Mouse (Mus musculus) hindbrain, embryonic 13.5 days (tissue): ENCODE data around the gene Reep6. TPM values are rescaled to one million over a fixed set of nuclear protein-coding genes. Genes with fewer than 3 reads are reported as not detected.

Experiments used
- ATAC-seq: fragments of 200-750 bp; cut with Nextera tagmentation; 2 replicates; pipeline ENCODE4 v1.8.0; 2017; ENCODE audit warnings: moderate TSS enrichment; ENCODE audit not compliant: low FRiP score
- H3K27ac ChIP-seq: fragments of 300-500 bp; sonication (generic); 2 replicates; pipeline ENCODE4 v1.5.1; 2015; ENCODE audit warnings: inconsistent platforms, mild to moderate bottlenecking, moderate library complexity
- H3K27me3 ChIP-seq: fragments of 300-500 bp; sonication (generic); 2 replicates; pipeline ENCODE4 v1.6.1; 2015; ENCODE audit warnings: mild to moderate bottlenecking, inconsistent platforms
- H3K36me3 ChIP-seq: fragments of 300-500 bp; sonication (generic); 2 replicates; pipeline ENCODE4 v1.6.1; 2015; ENCODE audit warnings: mild to moderate bottlenecking, inconsistent platforms
- H3K4me1 ChIP-seq: fragments of 300-500 bp; sonication (generic); replicated peaks from 2 replicates; pipeline ENCODE4 v1.6.1; 2015; ENCODE audit warnings: inconsistent platforms
- H3K4me2 ChIP-seq: fragments of 300-500 bp; sonication (generic); 2 replicates; pipeline ENCODE4 v1.6.1; 2015; ENCODE audit warnings: inconsistent platforms, mild to moderate bottlenecking, moderate library complexity
- H3K4me3 ChIP-seq: fragments of 300-500 bp; sonication (generic); 2 replicates; pipeline ENCODE4 v1.5.1; 2015; ENCODE audit warnings: mild to moderate bottlenecking, inconsistent platforms
- H3K9ac ChIP-seq: fragments of 300-500 bp; sonication (generic); 2 replicates; pipeline ENCODE4 v1.6.1; 2015; ENCODE audit warnings: mild to moderate bottlenecking, inconsistent platforms
- H3K9me3 ChIP-seq: fragments of 300-500 bp; sonication (generic); 2 replicates; pipeline ENCODE4 v1.6.1; 2016; ENCODE audit warnings: inconsistent platforms
- WGBS: fragments of 180-500 bp; shearing (Covaris S2); methylation state at CpG from one replicate; pipeline ENCODE4 v1.1.7; 2015; 5-methylcytosine and 5-hydroxymethylcytosine counted together
- polyA plus RNA-seq: library from polyadenylated mRNA; unstranded; fragments of >200 nt; fragmentation: Nextera tagmentation; extraction: Ambion mirVana; gene quantifications from 2 replicates; pipeline ENCODE4 v1.2.1, GENCODE M21; 2015

The Reep6 gene
- polyA plus RNA-seq, 1 experiment from 2014 or later, result 3.1 TPM

GRCm38 (mm10) chr10:80348981-80349380, 19.2 kb downstream of the Reep6 start:
- H3K9me3 ChIP-seq, result no peaks in the 10 kb centered on the region
- H3K36me3 ChIP-seq, result no peaks in the 10 kb centered on the region
- peaks cover 24% of the 10 kb centered on the region for H3K4me1 ChIP-seq
- no peak overlapping the region for H3K9ac ChIP-seq
- peaks cover 100% of the 10 kb centered on the region for H3K27me3 ChIP-seq
- peak overlapping the region; percentile 25; the same call in 1 of the 2 replicates for H3K4me2 ChIP-seq
- H3K27ac ChIP-seq, result no peak overlapping the region
- WGBS, result 12% methylated on average over 26 of the region's 26 CpGs
- no peak for ATAC-seq
- H3K4me3 ChIP-seq, result no peak overlapping the region

- 3% methylated on average over 7 of the region's 7 CpGs for WGBS
- Histone ChIP-seq H3K9ac (no peak overlapping the region), H3K9me3 (no peaks in the 10 kb centered on the region), H3K36me3 (no peaks in the 10 kb centered on the region), H3K27me3 (peaks cover 100% of the 10 kb centered on the region), H3K4me2 (no peak overlapping the region), H3K4me3 (no peak overlapping the region), H3K4me1 (peaks cover 19% of the 10 kb centered on the region), H3K27ac (no peak overlapping the region)
- peak; percentile 69 for ATAC-seq
Measured at GRCm38 (mm10) chr10:80350292-80350691, 20.5 kb downstream of the Reep6 start.

GRCm38 (mm10) chr10:80351896-80352295, 22.1 kb downstream of the Reep6 start:
- Histone ChIP-seq H3K4me3 (no peak overlapping the region), H3K9me3 (no peaks in the 10 kb centered on the region), H3K36me3 (no peaks in the 10 kb centered on the region), H3K4me2 (no peak overlapping the region), H3K27ac (no peak overlapping the region), H3K27me3 (peaks cover 100% of the 10 kb centered on the region), H3K4me1 (peaks cover 30% of the 10 kb centered on the region), H3K9ac (no peak overlapping the region)
- WGBS, result 22% methylated on average over 11 of the region's 11 CpGs
- no peak for ATAC-seq

GRCm38 (mm10) chr10:80352727-80353126, 23.0 kb downstream of the Reep6 start:
- Histone ChIP-seq H3K9ac (no peak overlapping the region), H3K4me3 (no peak overlapping the region), H3K4me2 (no peak overlapping the region), H3K27me3 (peaks cover 100% of the 10 kb centered on the region), H3K36me3 (no peaks in the 10 kb centered on the region), H3K4me1 (peaks cover 32% of the 10 kb centered on the region), H3K27ac (no peak overlapping the region), H3K9me3 (no peaks in the 10 kb centered on the region)
- 67% methylated on average over 8 of the region's 8 CpGs for WGBS
- ATAC-seq, result no peak

- H3K27me3 ChIP-seq, result peaks cover 100% of the 10 kb centered on the region
- H3K9ac ChIP-seq, result no peak overlapping the region
- H3K36me3 ChIP-seq, result no peaks in the 10 kb centered on the region
- H3K9me3 ChIP-seq, result no peaks in the 10 kb centered on the region
- H3K4me1 ChIP-seq, result peaks cover 24% of the 10 kb centered on the region
- H3K4me2 ChIP-seq, result no peak overlapping the region
- H3K27ac ChIP-seq, result no peak overlapping the region
- no peak overlapping the region for H3K4me3 ChIP-seq
- 10% methylated on average over 8 of the region's 9 CpGs for WGBS
- ATAC-seq, result no peak
Measured at GRCm38 (mm10) chr10:80355431-80355830, 25.7 kb downstream of the Reep6 start.

GRCm38 (mm10) chr10:80356001-80356682, 26.4 kb downstream of the Reep6 start, which contains the start of gene Plk5:
Gene Plk5, plus strand, starts transcription at chr10:80356459.
- Histone ChIP-seq H3K9ac (peak within 1 kb of the TSS; percentile 63), H3K36me3 (no peaks in the 10 kb centered on the region), H3K4me2 (peak within 1 kb of the TSS; percentile 59), H3K27me3 (peaks cover 100% of the 10 kb centered on the region), H3K4me3 (peak within 1 kb of the TSS; percentile 40), H3K27ac (no peak within 1 kb of the TSS), H3K4me1 (peaks cover 24% of the 10 kb centered on the region), H3K9me3 (no peaks in the 10 kb centered on the region)
- under 1% methylated on average over 52 of the region's 53 CpGs for WGBS
- 0 out of 2 replicates have a peak, but pooled peaks have one; percentile 6 for ATAC-seq

- Histone ChIP-seq H3K9me3 (no peaks in the 10 kb centered on the region), H3K4me1 (peaks cover 24% of the 10 kb centered on the region), H3K9ac (peak overlapping the region; percentile 63), H3K4me2 (peak overlapping the region; percentile 59), H3K27me3 (peaks cover 95% of the 10 kb centered on the region), H3K27ac (no peak overlapping the region), H3K4me3 (peak overlapping the region; percentile 40), H3K36me3 (no peaks in the 10 kb centered on the region)
- WGBS, result under 1% methylated on average over 34 of the region's 34 CpGs
- ATAC-seq, result 0 out of 2 replicates have a peak, but pooled peaks have one; percentile 9
Measured at GRCm38 (mm10) chr10:80356737-80357136, 27.0 kb downstream of the Reep6 start.

- H3K27me3 ChIP-seq, result peaks cover 90% of the 10 kb centered on the region
- peak overlapping the region; percentile 46 for H3K4me2 ChIP-seq
- no peak overlapping the region for H3K27ac ChIP-seq
- peak overlapping the region; percentile 31 for H3K4me3 ChIP-seq
- H3K9ac ChIP-seq, result 0 out of 2 replicates have a peak overlapping the region, but pooled peaks have one; percentile 35
- no peaks in the 10 kb centered on the region for H3K9me3 ChIP-seq
- H3K36me3 ChIP-seq, result no peaks in the 10 kb centered on the region
- ATAC-seq, result no peak
- H3K4me1 ChIP-seq, result peaks cover 24% of the 10 kb centered on the region
- 34% methylated on average over 7 of the region's 7 CpGs for WGBS
Measured at GRCm38 (mm10) chr10:80357336-80357735, 27.6 kb downstream of the Reep6 start.

- 8% methylated on average over 27 of the region's 31 CpGs for WGBS
- Histone ChIP-seq H3K36me3 (no peaks in the 10 kb centered on the region), H3K4me2 (peak overlapping the region; percentile 46), H3K4me3 (peak overlapping the region; percentile 31), H3K9me3 (no peaks in the 10 kb centered on the region), H3K27ac (no peak overlapping the region), H3K27me3 (peaks cover 90% of the 10 kb centered on the region), H3K9ac (peak overlapping the region; percentile 35; the same call in 1 of the 2 replicates), H3K4me1 (peaks cover 24% of the 10 kb centered on the region)
- ATAC-seq, result peak; percentile 40; the same call in 1 of the 2 replicates
Measured at GRCm38 (mm10) chr10:80357994-80358639, 28.4 kb downstream of the Reep6 start.

GRCm38 (mm10) chr10:80363734-80364133, 34.0 kb downstream of the Reep6 start:
- no peak overlapping the region for H3K27ac ChIP-seq
- 41% methylated on average over 6 of the region's 6 CpGs for WGBS
- H3K27me3 ChIP-seq, result peaks cover 74% of the 10 kb centered on the region
- no peak for ATAC-seq
- peaks cover 8% of the 10 kb centered on the region for H3K4me1 ChIP-seq
- no peak overlapping the region for H3K4me2 ChIP-seq
- no peaks in the 10 kb centered on the region for H3K9me3 ChIP-seq
- no peaks in the 10 kb centered on the region for H3K36me3 ChIP-seq
- no peak overlapping the region for H3K4me3 ChIP-seq
- 0 out of 2 replicates have a peak overlapping the region, but pooled peaks have one; percentile 2 for H3K9ac ChIP-seq

GRCm38 (mm10) chr10:80365736-80366135, 36.0 kb downstream of the Reep6 start:
- Histone ChIP-seq H3K4me3 (no peak overlapping the region), H3K4me1 (peaks cover 8% of the 10 kb centered on the region), H3K27me3 (peaks cover 57% of the 10 kb centered on the region), H3K27ac (no peak overlapping the region), H3K9me3 (no peaks in the 10 kb centered on the region), H3K9ac (no peak overlapping the region), H3K4me2 (no peak overlapping the region), H3K36me3 (no peaks in the 10 kb centered on the region)
- no peak for ATAC-seq
- 68% methylated on average over 6 of the region's 6 CpGs for WGBS

GRCm38 (mm10) chr10:80367954-80368353, 38.2 kb downstream of the Reep6 start:
- Histone ChIP-seq H3K4me3 (no peak overlapping the region), H3K27me3 (peaks cover 54% of the 10 kb centered on the region), H3K4me2 (no peak overlapping the region), H3K9me3 (no peaks in the 10 kb centered on the region), H3K9ac (no peak overlapping the region), H3K27ac (no peak overlapping the region), H3K36me3 (no peaks in the 10 kb centered on the region), H3K4me1 (peaks cover 18% of the 10 kb centered on the region)
- ATAC-seq, result no peak
- 64% methylated on average over 5 of the region's 5 CpGs for WGBS
